Mouse (Mus musculus): Measurements from ENCODE around the gene Nob1. TPM values are rescaled to one million over a fixed set of nuclear protein-coding genes. Genes with fewer than 3 reads are reported as not detected.

The Nob1 gene
- polyA plus RNA-seq, 1 experiment from 2014 or later, result 47.5 TPM

DNA sequence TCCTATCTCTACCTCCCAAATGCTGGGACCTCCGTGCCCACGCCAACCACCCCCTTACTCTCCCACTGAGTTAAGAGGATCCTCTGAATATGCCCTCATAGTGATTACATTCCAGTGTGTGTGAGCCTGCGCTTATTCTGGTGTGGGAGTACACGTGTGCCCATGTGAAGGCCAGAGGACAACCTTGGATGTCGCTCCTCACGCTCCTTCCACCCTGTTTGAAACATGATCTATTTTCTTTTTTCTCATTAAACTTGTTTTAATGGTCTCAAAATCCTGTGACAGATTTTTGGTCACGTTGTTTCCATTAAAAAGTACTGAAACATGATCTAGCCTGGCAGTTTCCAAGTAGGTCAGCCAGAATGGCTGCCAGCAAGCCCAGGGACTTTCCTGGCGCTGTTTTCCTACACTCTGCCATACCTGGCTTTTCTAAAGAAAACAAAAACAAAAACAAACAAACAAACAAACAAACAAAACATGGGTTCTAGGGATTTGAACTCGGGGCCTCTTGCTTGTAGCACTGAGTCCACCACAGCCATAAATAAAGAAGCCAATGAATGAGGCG, 28.7 kb downstream of the Nob1 start:
- no peak overlapping the region for H3K4me3 ChIP-seq (replicated peaks; ENCODE audit: low read depth, low read length)
- WGBS, result 60% methylated on average over 10 of the region's 10 CpGs
- H3K9me3 ChIP-seq (replicated peaks; ENCODE audit: low read length), result no peaks in the 10 kb centered on the region
- no peaks in the 10 kb centered on the region for H3K27me3 ChIP-seq (ENCODE audit: insufficient read depth, low read length)
- H3K4me1 ChIP-seq (replicated peaks; ENCODE audit: insufficient read depth, low read length), result no peaks in the 10 kb centered on the region
- DNase-seq (ENCODE audit: low spot score) (no peak), ATAC-seq (replicated peaks; ENCODE audit: low FRiP score, low read depth) (no peak)
- no peak overlapping the region for H3K4me2 ChIP-seq (ENCODE audit: low read length)
- no peak for TF ChIP-seq CTCF (IDR thresholded peaks at IDR 0.05; ENCODE audit: low read depth)
- H3K27ac ChIP-seq, result no peak overlapping the region
- no peak overlapping the region for H3K9ac ChIP-seq (ENCODE audit: low read depth, low read length)
- H3K36me3 ChIP-seq (ENCODE audit: insufficient read depth, low read length), result no peaks in the 10 kb centered on the region

- no peak for ATAC-seq (replicated peaks; ENCODE audit: low FRiP score, low read depth)
- no peak for TF ChIP-seq CTCF (IDR thresholded peaks at IDR 0.05; ENCODE audit: low read depth)
- H3K9ac ChIP-seq (ENCODE audit: low read depth, low read length), result no peak overlapping the region
Measured at GRCm38 (mm10) chr8:107395397-107395796, 29.5 kb downstream of the Nob1 start.

DNA sequence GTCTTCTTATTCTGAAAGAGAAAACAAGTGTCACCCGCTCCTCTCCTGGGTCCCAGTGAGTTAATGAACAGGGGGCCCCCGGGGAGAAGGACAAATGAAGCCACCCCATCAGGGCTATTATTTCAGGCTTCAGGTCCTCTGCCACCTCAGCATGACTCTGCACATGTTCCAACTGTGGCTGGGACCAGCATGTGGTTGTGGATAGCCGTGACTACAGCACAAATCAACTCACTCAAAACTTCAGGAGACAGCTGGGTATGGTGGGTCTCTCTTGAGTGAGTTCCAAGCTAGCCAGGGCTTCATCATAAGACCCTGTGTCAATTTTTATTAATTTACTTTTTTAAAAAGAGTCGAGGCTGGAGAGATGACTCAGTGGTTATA, 33.7 kb downstream of the Nob1 start:
- 70% methylated on average over 4 of the region's 4 CpGs for WGBS
- ATAC-seq (replicated peaks; ENCODE audit: low FRiP score, low read depth), result no peak

More at GRCm38 (mm10) chr8:107395397-107395796, 29.5 kb downstream of the Nob1 start:
- Histone ChIP-seq H3K27ac (no peak overlapping the region), H3K36me3 (ENCODE audit: insufficient read depth, low read length) (no peaks in the 10 kb centered on the region), H3K4me3 (replicated peaks; ENCODE audit: low read depth, low read length) (no peak overlapping the region), H3K4me1 (replicated peaks; ENCODE audit: insufficient read depth, low read length) (no peaks in the 10 kb centered on the region), H3K9me3 (replicated peaks; ENCODE audit: low read length) (no peaks in the 10 kb centered on the region), H3K4me2 (ENCODE audit: low read length) (no peak overlapping the region), H3K27me3 (ENCODE audit: insufficient read depth, low read length) (no peaks in the 10 kb centered on the region)
- no peak for DNase-seq (ENCODE audit: low spot score)

DNA sequence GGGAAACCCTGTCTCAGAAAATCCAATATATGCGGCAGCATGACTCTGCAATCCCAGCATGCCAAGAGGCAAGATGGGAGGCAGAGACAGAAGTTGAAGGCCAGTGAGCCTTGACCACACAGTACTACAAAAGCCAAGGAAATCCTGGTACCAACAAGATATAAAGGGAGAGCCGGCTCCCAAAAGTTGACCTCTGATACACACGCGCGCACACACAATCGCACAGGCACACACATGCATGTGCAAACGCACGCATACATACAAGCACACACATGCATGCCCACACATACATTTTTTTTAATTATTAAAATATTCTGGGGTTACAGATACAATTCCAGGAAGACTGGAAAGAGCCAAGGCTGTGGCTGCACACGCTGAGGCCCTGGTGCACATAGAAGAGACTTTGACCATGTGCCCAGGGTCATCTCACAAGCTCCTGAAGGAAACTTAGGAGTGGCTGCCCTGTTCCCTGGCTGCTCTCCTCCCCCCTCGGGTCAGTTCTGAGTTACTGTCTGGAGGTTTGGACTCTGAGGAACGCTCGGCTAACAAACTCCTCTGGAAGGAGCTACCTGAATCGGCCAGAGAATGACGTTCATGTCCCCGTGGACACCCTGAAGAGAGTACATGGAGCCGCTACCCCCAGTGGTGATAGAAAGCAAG, 34.2 kb downstream of the Nob1 start:
- no peaks in the 10 kb centered on the region for H3K36me3 ChIP-seq (ENCODE audit: insufficient read depth, low read length)

More for the DNA sequence above, 33.7 kb downstream of the Nob1 start:
- no peak for DNase-seq (ENCODE audit: low spot score)
- H3K27me3 ChIP-seq (ENCODE audit: insufficient read depth, low read length), result no peaks in the 10 kb centered on the region
- no peak for TF ChIP-seq CTCF (IDR thresholded peaks at IDR 0.05; ENCODE audit: low read depth)
- no peak overlapping the region for H3K4me2 ChIP-seq (ENCODE audit: low read length)
- no peaks in the 10 kb centered on the region for H3K36me3 ChIP-seq (ENCODE audit: insufficient read depth, low read length)
- no peaks in the 10 kb centered on the region for H3K9me3 ChIP-seq (replicated peaks; ENCODE audit: low read length)
- H3K27ac ChIP-seq, result no peak overlapping the region
- H3K4me3 ChIP-seq (replicated peaks; ENCODE audit: low read depth, low read length), result no peak overlapping the region
- H3K4me1 ChIP-seq (replicated peaks; ENCODE audit: insufficient read depth, low read length), result no peaks in the 10 kb centered on the region
- H3K9ac ChIP-seq (ENCODE audit: low read depth, low read length), result no peak overlapping the region

GRCm38 (mm10) chr8:107389557-107389956, 35.3 kb downstream of the Nob1 start:
- no peaks in the 10 kb centered on the region for H3K27me3 ChIP-seq (ENCODE audit: insufficient read depth, low read length)
- no peak for ATAC-seq (replicated peaks; ENCODE audit: low FRiP score, low read depth)
- no peak overlapping the region for H3K4me2 ChIP-seq (ENCODE audit: low read length)
- H3K27ac ChIP-seq, result no peak overlapping the region
- no peaks in the 10 kb centered on the region for H3K36me3 ChIP-seq (ENCODE audit: insufficient read depth, low read length)
- no peaks in the 10 kb centered on the region for H3K4me1 ChIP-seq (replicated peaks; ENCODE audit: insufficient read depth, low read length)
- no peak for TF ChIP-seq CTCF (IDR thresholded peaks at IDR 0.05; ENCODE audit: low read depth)
- DNase-seq (ENCODE audit: low spot score), result peak; percentile 27
- no peak overlapping the region for H3K4me3 ChIP-seq (replicated peaks; ENCODE audit: low read depth, low read length)
- 58% methylated on average over 8 of the region's 8 CpGs for whole genome bisulfite sequencing
- H3K9ac ChIP-seq (ENCODE audit: low read depth, low read length), result no peak overlapping the region
- H3K9me3 ChIP-seq (replicated peaks; ENCODE audit: low read length), result no peaks in the 10 kb centered on the region

More for the DNA sequence above, 34.2 kb downstream of the Nob1 start:
- Histone ChIP-seq H3K4me3 (replicated peaks; ENCODE audit: low read depth, low read length) (no peak overlapping the region), H3K27ac (0 out of 2 replicates have a peak overlapping the region, but pooled peaks have one; percentile 25), H3K9me3 (replicated peaks; ENCODE audit: low read length) (no peaks in the 10 kb centered on the region), H3K4me1 (replicated peaks; ENCODE audit: insufficient read depth, low read length) (no peaks in the 10 kb centered on the region), H3K27me3 (ENCODE audit: insufficient read depth, low read length) (no peaks in the 10 kb centered on the region), H3K9ac (ENCODE audit: low read depth, low read length) (no peak overlapping the region), H3K4me2 (ENCODE audit: low read length) (no peak overlapping the region)
- ATAC-seq (replicated peaks; ENCODE audit: low FRiP score, low read depth), result peak; percentile 68; the same call in 1 of the 2 replicates
- DNase-seq (ENCODE audit: low spot score), result no peak
- no peak for TF ChIP-seq CTCF (IDR thresholded peaks at IDR 0.05; ENCODE audit: low read depth)
- WGBS, result 87% methylated on average over 16 of the region's 16 CpGs

DNA sequence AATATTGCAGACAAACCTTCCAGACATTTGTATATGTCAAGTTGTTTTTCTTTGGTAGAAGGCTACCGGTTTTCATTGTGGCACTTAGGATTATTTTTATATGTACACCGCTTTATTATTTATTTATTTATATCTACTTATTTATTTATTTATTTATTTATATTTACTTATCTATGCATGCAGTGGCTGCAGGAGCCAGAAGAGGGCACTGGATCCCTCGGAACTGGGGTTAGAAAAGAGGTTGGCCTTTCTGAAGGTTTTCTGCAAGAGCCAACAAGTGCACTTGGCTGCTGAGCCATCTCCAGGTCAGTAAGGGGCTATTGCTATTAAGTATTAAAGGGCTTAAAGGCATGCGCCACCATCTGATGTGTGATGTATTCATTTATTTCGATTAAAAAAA, 37.0 kb downstream of the Nob1 start:
- Histone ChIP-seq H3K27me3 (ENCODE audit: insufficient read depth, low read length) (no peaks in the 10 kb centered on the region), H3K27ac (no peak overlapping the region), H3K36me3 (ENCODE audit: insufficient read depth, low read length) (no peaks in the 10 kb centered on the region), H3K4me3 (replicated peaks; ENCODE audit: low read depth, low read length) (no peak overlapping the region), H3K4me2 (ENCODE audit: low read length) (no peak overlapping the region), H3K9me3 (replicated peaks; ENCODE audit: low read length) (no peaks in the 10 kb centered on the region), H3K9ac (ENCODE audit: low read depth, low read length) (no peak overlapping the region), H3K4me1 (replicated peaks; ENCODE audit: insufficient read depth, low read length) (no peaks in the 10 kb centered on the region)
- WGBS, result 60% methylated on average over 5 of the region's 5 CpGs
- no peak for ATAC-seq (replicated peaks; ENCODE audit: low FRiP score, low read depth)
- peak; percentile 62 for TF ChIP-seq CTCF (IDR thresholded peaks at IDR 0.05; ENCODE audit: low read depth)
- peak; percentile 56 for DNase-seq (ENCODE audit: low spot score)
